Comparison of ENCODE assay signal across 29 mouse cellular contexts in the genomic region with DNA sequence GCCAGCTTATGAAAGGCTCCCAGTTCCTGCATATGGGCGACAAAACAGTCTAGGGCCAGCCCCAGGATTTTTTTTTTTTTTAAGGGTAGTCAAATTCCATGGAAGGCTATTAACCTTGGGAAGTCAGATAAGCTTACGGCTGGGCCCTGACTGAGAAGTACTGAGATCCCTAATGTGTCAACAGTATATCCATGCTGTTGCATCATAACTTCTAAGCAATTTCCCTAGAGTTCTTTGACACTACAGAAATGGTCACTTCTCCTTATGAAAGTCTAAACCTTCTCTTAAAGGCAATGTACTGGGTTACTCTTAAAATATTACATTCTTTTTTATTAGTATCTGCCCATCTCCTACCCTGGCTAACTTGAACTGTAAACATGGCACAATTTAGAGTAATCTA.
DNase-seq lines count a peak whose midpoint lies in the region; ATAC-seq and TF ChIP-seq lines count a peak whose summit lies in the region.
"Had no signal": no experiment of that assay in that cellular context is flagged by ENCODE, and none has a peak within 500 bp of the region (broad histone marks: within the 10 kb centered on the region; RNA-seq: fewer than 3 reads in every experiment).

No protein-coding gene starts in this region.

- H3K4me3 ChIP-seq in kidney, embryonic 16.5 days (ENCODE audit: low read length): no peak overlapping the region
- no peak overlapping the region for H3K4me3 ChIP-seq in liver, adult 2 months (ENCODE audit: insufficient read depth, low read depth, low read length)
- no peak overlapping the region for H3K4me3 ChIP-seq in liver, postnatal 0 days (ENCODE audit: low read depth, low read length)
- H3K4me3 ChIP-seq in myocyte: no peak overlapping the region
- H3K4me3 ChIP-seq in left cerebral cortex, adult 2 months: no peak overlapping the region
- H3K4me3 ChIP-seq: embryonic facial prominence, embryonic 13.5 days; embryonic facial prominence, embryonic 15.5 days; erythroblast, embryonic 14.5 days; forebrain, embryonic 10.5 days; forebrain, embryonic 12.5 days had no signal

- ATAC-seq in kidney, embryonic 16.5 days (ENCODE audit: low FRiP score, low TSS enrichment): no peak
- no peak for ATAC-seq in liver, postnatal 0 days
- ATAC-seq in megakaryocyte, adult 5-6 weeks (ENCODE audit: poor library complexity, severe bottlenecking): peak; percentile 81
- ATAC-seq: activated CD4-positive, CD25-positive, alpha-beta regulatory T cell, adult 4 months; CD4-positive, CD25-positive, alpha-beta regulatory T cell, adult 4 months; forebrain, embryonic 14.5 days; Patski had no signal

- 44% methylated on average over 2 of the region's 2 CpGs for WGBS in kidney, embryonic 16.5 days
- WGBS in liver, adult 2 months: 35% methylated on average over 2 of the region's 2 CpGs
- 45% methylated on average over 2 of the region's 2 CpGs for WGBS in liver, postnatal 0 days (ENCODE audit: insufficient replicate concordance)

- H3K79me2 ChIP-seq in liver, adult 2 months (ENCODE audit: control insufficient read depth, insufficient read depth, low read length): no peaks in the 10 kb centered on the region
- H3K79me2 ChIP-seq in myocyte (ENCODE audit: control insufficient read depth, insufficient read depth): no peaks in the 10 kb centered on the region

- H3K27me3 ChIP-seq in kidney, embryonic 16.5 days (ENCODE audit: insufficient read depth, low read length): no peaks in the 10 kb centered on the region
- H3K27me3 ChIP-seq in liver, adult 2 months (ENCODE audit: control insufficient read depth, insufficient read depth, low read length): no peaks in the 10 kb centered on the region
- H3K27me3 ChIP-seq in liver, postnatal 0 days (ENCODE audit: insufficient read depth, low read length): no peaks in the 10 kb centered on the region
- no peaks in the 10 kb centered on the region for H3K27me3 ChIP-seq in myocyte (ENCODE audit: control insufficient read depth, insufficient read depth, insufficient read length)
- H3K27me3 ChIP-seq: CH12.LX; embryonic facial prominence, embryonic 13.5 days; embryonic facial prominence, embryonic 15.5 days; forebrain, embryonic 12.5 days; Patski had no signal

- H3K9me3 ChIP-seq in kidney, embryonic 16.5 days (ENCODE audit: low read length): no peaks in the 10 kb centered on the region
- H3K9me3 ChIP-seq in liver, postnatal 0 days (ENCODE audit: low read length): no peaks in the 10 kb centered on the region
- H3K9me3 ChIP-seq: embryonic facial prominence, embryonic 13.5 days; embryonic facial prominence, embryonic 15.5 days; forebrain, embryonic 10.5 days; forebrain, embryonic 12.5 days; G1E had no signal

- no peaks in the 10 kb centered on the region for H3K36me3 ChIP-seq in kidney, embryonic 16.5 days (ENCODE audit: insufficient read depth, low read length)
- H3K36me3 ChIP-seq in liver, adult 2 months (ENCODE audit: control insufficient read depth, insufficient read depth, low read length): no peaks in the 10 kb centered on the region
- H3K36me3 ChIP-seq in liver, postnatal 0 days (replicated peaks; ENCODE audit: insufficient read depth, low read length): no peaks in the 10 kb centered on the region
- no peaks in the 10 kb centered on the region for H3K36me3 ChIP-seq in myocyte (ENCODE audit: control insufficient read depth, insufficient read depth)
- H3K36me3 ChIP-seq: embryonic facial prominence, embryonic 13.5 days; embryonic facial prominence, embryonic 15.5 days; forebrain, embryonic 10.5 days; forebrain, embryonic 12.5 days; G1E had no signal

- H3K4me1 ChIP-seq in kidney, embryonic 16.5 days (ENCODE audit: insufficient read depth, low read length): no peaks in the 10 kb centered on the region
- no peaks in the 10 kb centered on the region for H3K4me1 ChIP-seq in liver, adult 2 months (ENCODE audit: control insufficient read depth, insufficient read depth, low read length)
- no peaks in the 10 kb centered on the region; the same call in 1 of the 2 replicates for H3K4me1 ChIP-seq in liver, postnatal 0 days (ENCODE audit: insufficient read depth)
- H3K4me1 ChIP-seq: embryonic facial prominence, embryonic 13.5 days; embryonic facial prominence, embryonic 15.5 days; forebrain, embryonic 10.5 days; forebrain, embryonic 12.5 days had no signal

- DNase-seq in kidney, postnatal 25 days: no peak
- DNase-seq in liver, adult 2 months (ENCODE audit: extremely low read depth, low read depth, low spot score): peak; percentile 31
- DNase-seq in liver, postnatal 0 days: no peak
- DNase-seq in left cerebral cortex, adult 2 months (ENCODE audit: extremely low spot score in 1 of 2, low spot score in 2 of 2): no peak
- DNase-seq in frontal cortex, adult 2 months (ENCODE audit: extremely low spot score in 1 of 2, low spot score in 1 of 2): no peak
- DNase-seq: adrenal gland, adult 8-10 months; adrenal gland, postnatal 14 days; adrenal gland, postnatal 36 days; B cell, adult 2 months; cerebellum, adult 11-12 months; cerebellum, adult 2 months; cerebellum, adult 9-10 months; cerebellum, postnatal 10 days; cerebellum, postnatal 25 days; embryo, embryonic 11 days had no signal

- H3K9ac ChIP-seq in kidney, embryonic 16.5 days (replicated peaks; ENCODE audit: low read length): no peak overlapping the region
- H3K9ac ChIP-seq in liver, adult 2 months (ENCODE audit: low read depth, low read length): no peak overlapping the region
- H3K9ac ChIP-seq in liver, postnatal 0 days (replicated peaks): no peak overlapping the region
- H3K9ac ChIP-seq: embryonic facial prominence, embryonic 13.5 days; embryonic facial prominence, embryonic 15.5 days; forebrain, embryonic 12.5 days had no signal

- TF ChIP-seq CTCF in liver, adult 2 months (IDR thresholded peaks at IDR 0.05; ENCODE audit: low read depth, low read length): no peak
- TF ChIP-seq CTCF in liver, postnatal 0 days (IDR thresholded peaks at IDR 0.05; ENCODE audit: low read depth): no peak
- TF ChIP-seq CTCF in left cerebral cortex, adult 2 months (IDR thresholded peaks at IDR 0.05): no peak

- intact Hi-C loops in left cerebral cortex, adult 2 months (cut with DNase I): no loop called here

- no peak overlapping the region for H3K4me2 ChIP-seq in kidney, embryonic 16.5 days (replicated peaks; ENCODE audit: low read depth, low read length)
- no peak overlapping the region for H3K4me2 ChIP-seq in liver, postnatal 0 days (ENCODE audit: low read depth, low read length)
- H3K4me2 ChIP-seq in myocyte (ENCODE audit: low read depth): no peak overlapping the region
- H3K4me2 ChIP-seq: embryonic facial prominence, embryonic 13.5 days; embryonic facial prominence, embryonic 15.5 days; forebrain, embryonic 12.5 days had no signal

- TF ChIP-seq EP300 in liver, postnatal 0 days (IDR thresholded peaks at IDR 0.05; ENCODE audit: low read depth): no peak

- no peak overlapping the region for H3ac ChIP-seq in myocyte (ENCODE audit: control insufficient read depth, insufficient read length)

- no peak for TF ChIP-seq POLR2A in liver, adult 2 months (IDR thresholded peaks at IDR 0.05; ENCODE audit: extremely low read depth, insufficient read depth, low read length)
- TF ChIP-seq POLR2A in myocyte (IDR thresholded peaks at IDR 0.05; ENCODE audit: insufficient read length, low read depth): no peak

- H3K27ac ChIP-seq in kidney, embryonic 16.5 days (ENCODE audit: low read length): 0 out of 2 replicates have a peak overlapping the region, but pooled peaks have one; percentile 29
- H3K27ac ChIP-seq in liver, adult 2 months (replicated peaks; ENCODE audit: insufficient read depth, low read depth, low read length): no peak overlapping the region
- H3K27ac ChIP-seq in liver, postnatal 0 days (ENCODE audit: low read depth): no peak overlapping the region
- H3K27ac ChIP-seq in left cerebral cortex, adult 2 months: no peak overlapping the region
- H3K27ac ChIP-seq: embryonic facial prominence, embryonic 13.5 days; embryonic facial prominence, embryonic 15.5 days; forebrain, embryonic 10.5 days; forebrain, embryonic 12.5 days had no signal

TF ChIP-seq in myocyte, 11 proteins besides CTCF, POLR2A, EP300 and RAD21:
- TF ChIP-seq CEBPB (IDR thresholded peaks at IDR 0.05; ENCODE audit: insufficient read depth, poor library complexity, severe bottlenecking): peak; percentile 48; the same call in 1 of the 2 replicates
- TF ChIP-seq TCF12 (IDR thresholded peaks at IDR 0.05; ENCODE audit: insufficient read depth, poor library complexity, severe bottlenecking): no peak
